Mouse (Mus musculus) cortical plate, adult 2 months (tissue): ENCODE results near the gene Fhad1.

Experiments
- CTCF ChIP-seq: fragments of 200-500 bp; IDR thresholded peaks from 2 replicates; pipeline ENCODE4 v1.5.1; 2011; ENCODE audit warnings: mild to moderate bottlenecking, control low read depth, low read length; ENCODE audit not compliant: insufficient read depth; ENCODE audit errors: extremely low read depth
- POLR2A ChIP-seq: fragments of 200-500 bp; IDR thresholded peaks from 2 replicates; pipeline ENCODE4 v1.6.1; 2011; ENCODE audit warnings: mild to moderate bottlenecking, low read length, control low read depth; ENCODE audit not compliant: insufficient read depth; ENCODE audit errors: extremely low read depth

DNA sequence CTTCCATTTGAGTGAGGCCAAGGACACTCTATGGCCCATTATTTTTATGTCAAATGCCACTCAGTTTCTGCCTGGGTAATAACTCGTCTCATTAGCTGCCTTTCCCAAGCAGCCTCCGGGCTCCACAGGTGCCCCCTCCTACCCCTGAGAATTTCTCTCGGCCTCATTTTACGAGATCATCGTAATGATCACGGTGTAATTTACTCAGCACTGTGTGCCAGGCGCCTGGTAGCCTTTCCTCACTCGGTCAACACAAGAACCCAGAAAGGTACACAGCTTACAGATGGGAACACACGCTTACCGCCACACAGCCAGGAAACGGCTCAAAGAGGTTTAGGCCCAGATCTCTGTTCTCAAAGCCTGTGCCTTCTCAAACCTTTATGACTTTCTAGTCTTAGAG lies 6.7 kb downstream of the Fhad1 start:
- TF ChIP-seq CTCF (no peak), POLR2A (no peak)
